Mouse (Mus musculus) liver, embryonic 16.5 days (tissue): ENCODE measurements around the gene Slc4a8. TPM values are rescaled to one million over a fixed set of nuclear protein-coding genes. Genes with fewer than 3 reads are reported as not detected.

ENCODE experiments used
- ATAC-seq: fragments of 200-750 bp; cut with Nextera tagmentation; 2 replicates; pipeline ENCODE4 v1.8.0; 2017; ENCODE audit warnings: low read depth, mild to moderate bottlenecking, moderate number of reproducible peaks, moderate library complexity
- H3K27ac ChIP-seq: fragments of 300-500 bp; sonication (generic); 2 replicates; pipeline ENCODE4 v1.5.1; 2014; ENCODE audit warnings: mild to moderate bottlenecking, low read length
- H3K27me3 ChIP-seq: fragments of 300-500 bp; sonication (generic); 2 replicates; pipeline ENCODE4 v1.6.1; 2014; ENCODE audit warnings: low read depth, low read length, mixed read lengths; ENCODE audit not compliant: control insufficient read depth, insufficient read depth
- H3K36me3 ChIP-seq: fragments of 300-500 bp; sonication (generic); 2 replicates; pipeline ENCODE4 v1.6.1; 2014; ENCODE audit warnings: mild to moderate bottlenecking; ENCODE audit not compliant: control insufficient read depth, insufficient read depth
- H3K4me1 ChIP-seq: fragments of 300-500 bp; sonication (generic); 2 replicates; pipeline ENCODE4 v1.6.1; 2014; ENCODE audit warnings: low read depth, low read length, mixed read lengths; ENCODE audit not compliant: control insufficient read depth
- H3K4me2 ChIP-seq: fragments of 300-500 bp; sonication (generic); 2 replicates; pipeline ENCODE4 v1.6.1; 2014; ENCODE audit warnings: low read depth, low read length, mixed read lengths
- H3K4me3 ChIP-seq: fragments of 300-500 bp; sonication (generic); 2 replicates; pipeline ENCODE4 v1.5.1; 2014; ENCODE audit warnings: low read depth, mild to moderate bottlenecking, low read length
- H3K9ac ChIP-seq: fragments of 300-500 bp; sonication (generic); 2 replicates; pipeline ENCODE4 v1.6.1; 2014; ENCODE audit warnings: low read depth, low read length
- H3K9me3 ChIP-seq: fragments of 300-500 bp; sonication (generic); replicated peaks from 2 replicates; pipeline ENCODE4 v1.6.1; 2016; ENCODE audit warnings: low read length; ENCODE audit not compliant: control insufficient read depth
- WGBS: fragments of 180-500 bp; shearing (Covaris S2); extraction: QIAGEN DNeasy Blood & Tissue Kit; methylation state at CpG from one replicate; pipeline ENCODE4 v1.1.7; 2014; ENCODE audit not compliant: insufficient replicate concordance; 5-methylcytosine and 5-hydroxymethylcytosine counted together
- polyA plus RNA-seq: library from polyadenylated mRNA; unstranded; fragments of >200 nt; fragmentation: Nextera tagmentation; extraction: Ambion mirVana; gene quantifications from 2 replicates; pipeline ENCODE4 v1.2.1, GENCODE M21; 2015

Slc4a8 gene
- polyA plus RNA-seq, 1 experiment from 2014 or later, result 0.46 TPM

DNA sequence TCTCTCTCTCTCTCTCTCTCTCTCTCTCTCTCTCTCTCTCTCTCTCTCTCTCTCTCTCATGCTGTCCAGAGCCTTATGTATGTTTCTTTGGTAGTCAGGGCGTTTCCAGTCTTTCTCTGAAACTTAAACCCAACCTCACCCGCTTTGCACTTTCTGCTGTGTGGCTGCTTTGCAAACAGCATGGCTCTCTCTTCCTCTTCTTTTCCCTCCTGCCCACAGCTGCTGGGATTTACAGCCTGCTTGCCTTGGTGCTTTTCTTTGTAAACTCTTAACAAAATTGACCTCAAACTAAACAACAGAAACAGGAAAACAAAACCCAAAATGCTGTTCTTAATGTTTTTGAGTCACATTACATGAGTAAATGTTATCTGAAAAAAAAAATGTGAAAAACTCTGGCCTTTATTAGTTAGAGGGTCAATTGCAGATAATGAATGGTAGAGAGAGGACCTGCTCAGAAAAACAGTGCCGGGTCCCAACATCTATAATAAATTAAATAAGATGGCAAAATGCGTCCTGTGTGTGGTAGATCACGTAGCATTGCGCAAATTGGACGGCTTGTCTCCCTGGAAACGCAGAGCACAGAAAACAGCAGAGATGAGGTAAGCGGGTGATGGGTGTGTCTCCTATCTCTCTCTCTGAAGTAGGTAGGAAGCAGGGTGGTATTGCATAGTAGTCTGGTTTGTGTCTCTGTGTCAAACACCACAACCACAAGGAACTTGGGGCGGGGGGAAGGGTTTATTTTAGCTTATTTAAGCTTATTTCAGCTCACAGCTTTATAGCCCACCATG lies 11.6 kb upstream of the Slc4a8 start:
- no peak for ATAC-seq
- Histone ChIP-seq H3K4me1 (peaks cover 41% of the 10 kb centered on the region), H3K27me3 (no peaks in the 10 kb centered on the region; the same call in 1 of the 2 replicates), H3K9ac (peak overlapping the region; percentile 15; the same call in 1 of the 2 replicates), H3K9me3 (no peaks in the 10 kb centered on the region), H3K4me2 (peak overlapping the region; percentile 23; the same call in 1 of the 2 replicates), H3K4me3 (no peak overlapping the region), H3K36me3 (no peaks in the 10 kb centered on the region), H3K27ac (no peak overlapping the region)
- WGBS, result 30% methylated on average over 10 of the region's 10 CpGs

DNA sequence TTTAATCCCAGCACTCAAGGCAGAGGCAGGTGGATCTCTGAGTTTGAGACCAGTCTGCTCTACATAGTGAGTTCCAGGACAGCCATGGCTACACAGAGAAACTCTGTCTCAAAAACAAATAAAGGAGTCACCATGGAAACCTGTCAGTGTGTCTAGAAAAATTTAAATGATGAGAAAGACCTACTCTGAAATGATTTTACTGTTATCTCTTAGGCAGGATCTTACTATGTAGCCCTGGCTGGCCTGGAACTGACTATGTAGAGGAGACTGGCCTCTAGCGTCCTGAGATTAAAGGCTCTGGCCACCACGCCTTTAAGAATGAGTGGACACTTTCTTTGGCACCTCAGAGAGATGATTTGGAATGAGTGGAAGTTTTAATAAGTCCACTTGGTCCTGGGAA lies 9.1 kb upstream of the Slc4a8 start:
- H3K4me1 ChIP-seq, result peaks cover 27% of the 10 kb centered on the region
- H3K4me2 ChIP-seq, result no peak overlapping the region
- no peak for ATAC-seq
- H3K27me3 ChIP-seq, result no peaks in the 10 kb centered on the region; the same call in 1 of the 2 replicates
- H3K9me3 ChIP-seq, result no peaks in the 10 kb centered on the region
- H3K27ac ChIP-seq, result no peak overlapping the region
- H3K9ac ChIP-seq, result no peak overlapping the region
- no peaks in the 10 kb centered on the region for H3K36me3 ChIP-seq
- H3K4me3 ChIP-seq, result no peak overlapping the region
- 53% methylated on average over 2 of the region's 2 CpGs for WGBS

DNA sequence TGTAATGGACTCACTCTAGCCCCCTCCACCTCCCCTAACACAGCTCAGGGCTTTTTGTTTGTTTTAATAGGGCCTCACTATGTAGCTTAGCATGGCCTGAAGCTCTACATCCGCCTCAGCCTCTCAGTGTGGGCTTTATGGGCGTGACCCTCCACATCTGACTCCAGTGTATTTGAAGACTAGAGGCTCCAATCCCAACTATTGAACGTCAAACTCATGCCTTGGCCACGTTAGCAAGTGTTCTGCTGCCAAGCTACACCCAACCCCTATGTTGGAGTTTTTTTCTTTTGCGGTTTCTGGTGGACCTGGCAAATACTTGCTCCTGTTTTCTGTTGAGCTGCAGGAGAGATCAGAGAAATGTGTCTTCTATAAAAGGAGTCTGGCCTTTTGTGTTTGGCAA lies 8.5 kb upstream of the Slc4a8 start:
- H3K4me3 ChIP-seq, result no peak overlapping the region
- no peak overlapping the region for H3K9ac ChIP-seq
- no peak overlapping the region for H3K4me2 ChIP-seq
- peaks cover 21% of the 10 kb centered on the region for H3K4me1 ChIP-seq
- H3K27me3 ChIP-seq, result no peaks in the 10 kb centered on the region; the same call in 1 of the 2 replicates
- H3K27ac ChIP-seq, result no peak overlapping the region
- no peaks in the 10 kb centered on the region for H3K36me3 ChIP-seq
- H3K9me3 ChIP-seq, result no peaks in the 10 kb centered on the region
- no peak for ATAC-seq
- 60% methylated on average over 5 of the region's 5 CpGs for WGBS

DNA sequence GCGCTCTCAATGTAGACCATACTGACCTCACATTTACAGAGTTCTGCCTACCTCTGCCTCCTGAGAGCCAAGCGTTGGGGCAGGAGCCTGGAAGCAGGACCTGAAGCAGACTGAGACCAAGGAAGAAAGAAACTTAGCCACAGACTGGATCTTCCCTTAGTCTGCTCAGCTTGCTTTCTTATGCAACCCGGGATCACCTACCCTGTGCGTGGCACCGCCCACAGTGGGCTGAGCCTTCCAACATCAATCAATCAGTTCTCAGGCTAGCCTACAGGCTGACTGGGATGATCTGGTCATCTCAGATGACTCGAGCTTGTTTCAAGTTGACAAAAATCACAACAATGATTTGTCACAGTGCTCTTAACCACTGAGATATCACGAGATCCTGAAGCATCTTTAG lies 7.5 kb upstream of the Slc4a8 start:
- Histone ChIP-seq H3K27me3 (no peaks in the 10 kb centered on the region; the same call in 1 of the 2 replicates), H3K9me3 (no peaks in the 10 kb centered on the region), H3K4me2 (no peak overlapping the region), H3K27ac (no peak overlapping the region), H3K36me3 (no peaks in the 10 kb centered on the region), H3K4me3 (no peak overlapping the region), H3K9ac (no peak overlapping the region), H3K4me1 (peaks cover 15% of the 10 kb centered on the region)
- 32% methylated on average over 7 of the region's 7 CpGs for WGBS
- no peak for ATAC-seq

DNA sequence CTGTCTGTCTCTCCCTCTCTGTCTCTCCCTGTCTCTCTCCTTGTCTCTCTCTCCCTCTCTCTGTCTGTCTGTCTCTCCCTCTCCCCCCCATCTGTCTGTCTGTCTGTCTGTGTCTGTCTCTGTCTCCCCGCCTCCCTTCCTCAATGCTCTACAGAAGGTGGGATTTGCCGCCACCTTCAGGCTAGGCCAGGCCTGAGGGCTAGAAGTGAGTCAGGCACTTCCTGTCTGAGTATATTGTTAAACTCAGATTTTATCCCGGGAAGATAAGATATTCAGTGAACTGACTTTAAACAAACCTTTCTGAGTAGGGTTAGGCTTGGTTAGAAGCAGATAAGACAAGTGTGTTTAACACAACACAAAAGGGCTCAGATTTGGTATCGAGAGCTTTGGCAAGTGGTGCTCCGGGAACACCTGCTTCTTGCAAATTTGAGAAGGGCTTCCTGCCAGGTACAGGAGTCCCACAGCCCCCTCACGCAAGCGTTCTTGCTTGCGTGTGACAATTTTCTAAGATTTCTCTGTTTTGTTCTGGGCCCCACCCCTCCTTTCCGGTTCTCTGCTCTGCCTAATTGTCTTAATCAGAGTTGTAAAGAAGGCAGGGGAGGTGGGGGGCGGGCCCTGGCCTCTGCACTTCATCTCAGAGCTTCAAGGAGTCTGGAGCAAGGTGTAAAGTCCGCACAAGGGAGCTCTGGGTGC lies 6.6 kb upstream of the Slc4a8 start:
- ATAC-seq, result no peak
- H3K9me3 ChIP-seq, result no peaks in the 10 kb centered on the region
- no peaks in the 10 kb centered on the region for H3K36me3 ChIP-seq
- no peak overlapping the region for H3K27ac ChIP-seq
- no peaks in the 10 kb centered on the region; the same call in 1 of the 2 replicates for H3K27me3 ChIP-seq
- WGBS, result 7% methylated on average over 11 of the region's 11 CpGs
- no peak overlapping the region for H3K9ac ChIP-seq
- no peak overlapping the region for H3K4me3 ChIP-seq
- peaks cover 7% of the 10 kb centered on the region for H3K4me1 ChIP-seq
- H3K4me2 ChIP-seq, result no peak overlapping the region

DNA sequence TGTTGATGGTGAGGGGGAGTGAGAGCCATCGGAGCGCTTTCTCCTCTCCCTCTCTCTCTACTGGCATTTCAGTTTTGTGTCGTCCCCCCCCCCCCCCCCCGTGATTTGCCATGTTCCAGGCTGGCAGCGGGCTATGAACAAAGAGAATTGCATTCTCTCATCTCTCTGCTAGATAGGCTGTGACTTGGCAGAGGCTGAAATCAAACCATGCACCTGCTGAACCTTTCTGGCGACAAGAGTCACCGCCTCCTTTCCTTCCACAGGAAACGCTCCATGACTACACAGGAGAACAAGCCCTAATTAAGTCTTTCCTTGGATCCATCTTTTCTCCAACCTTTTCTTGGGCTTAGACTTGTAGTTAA lies 6.1 kb upstream of the Slc4a8 start:
- H3K36me3 ChIP-seq, result no peaks in the 10 kb centered on the region
- no peaks in the 10 kb centered on the region for H3K9me3 ChIP-seq
- ATAC-seq, result no peak
- no peak overlapping the region for H3K4me3 ChIP-seq
- 38% methylated on average over 7 of the region's 8 CpGs for WGBS
- no peak overlapping the region for H3K9ac ChIP-seq
- no peak overlapping the region for H3K27ac ChIP-seq
- H3K4me1 ChIP-seq, result peaks cover 1% of the 10 kb centered on the region
- peaks cover 1% of the 10 kb centered on the region; the same call in 1 of the 2 replicates for H3K27me3 ChIP-seq
- H3K4me2 ChIP-seq, result no peak overlapping the region

DNA sequence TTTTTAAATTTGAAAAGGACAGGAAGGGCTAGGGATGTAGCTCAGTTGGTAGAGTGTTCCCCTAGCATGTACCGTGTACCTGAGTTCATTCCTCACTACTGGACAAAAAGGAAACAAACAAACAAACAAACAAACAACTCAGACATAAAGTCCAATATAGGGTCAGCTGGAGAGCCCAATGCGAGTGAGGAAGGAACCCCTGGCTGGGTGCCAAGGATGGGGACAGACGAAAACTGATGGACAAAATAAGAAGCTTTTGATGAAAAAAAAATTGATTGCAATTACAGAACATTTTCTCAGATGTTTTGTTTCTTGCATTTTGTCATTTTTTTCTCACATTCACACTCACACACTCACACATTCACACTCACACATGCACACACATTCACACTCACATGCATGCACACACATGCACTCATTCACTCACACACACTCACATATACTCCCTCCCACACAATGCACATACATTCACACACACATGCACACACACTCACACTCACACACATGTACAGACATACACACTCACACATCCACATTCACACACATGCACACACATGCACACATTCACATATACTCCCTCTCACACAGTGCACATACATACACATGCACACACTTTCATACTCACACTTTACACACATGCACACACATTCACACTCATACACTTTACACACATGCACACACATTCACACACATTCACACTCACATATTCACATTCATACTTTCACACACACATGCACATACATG lies 5.5 kb upstream of the Slc4a8 start:
- ATAC-seq, result no peak
- 49% methylated on average over 3 of the region's 3 CpGs for WGBS
- H3K4me1 ChIP-seq, result peaks cover under 1% of the 10 kb centered on the region; the same call in 1 of the 2 replicates
- peaks cover 7% of the 10 kb centered on the region for H3K27me3 ChIP-seq
- no peaks in the 10 kb centered on the region for H3K9me3 ChIP-seq
- no peak overlapping the region for H3K4me3 ChIP-seq
- no peak overlapping the region for H3K9ac ChIP-seq
- no peaks in the 10 kb centered on the region for H3K36me3 ChIP-seq
- no peak overlapping the region for H3K4me2 ChIP-seq
- H3K27ac ChIP-seq, result no peak overlapping the region

DNA sequence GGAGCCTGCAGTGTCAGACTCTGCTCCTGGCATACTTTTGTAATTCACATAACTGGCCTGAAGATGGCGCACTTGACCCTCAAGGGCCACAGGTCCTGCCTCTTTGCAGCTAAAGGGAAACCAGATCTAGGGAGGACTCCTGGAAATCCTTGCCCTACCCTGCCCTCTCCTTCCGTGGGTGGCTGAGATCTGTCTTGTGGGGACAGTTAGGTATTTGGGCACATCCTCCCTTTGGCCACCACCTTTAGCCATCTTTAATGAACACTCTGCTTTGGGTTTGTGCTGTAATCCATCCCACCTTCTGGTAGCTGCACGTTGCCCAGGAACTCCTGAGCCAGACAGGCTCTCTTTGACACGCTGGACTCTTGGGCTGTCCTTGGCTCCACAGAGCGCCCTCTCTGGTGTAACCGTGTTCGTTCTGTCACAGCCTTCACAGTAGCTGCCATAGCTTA lies 4.0 kb upstream of the Slc4a8 start:
- Histone ChIP-seq H3K9me3 (no peaks in the 10 kb centered on the region), H3K4me2 (no peak overlapping the region), H3K27ac (no peak overlapping the region), H3K4me3 (no peak overlapping the region), H3K36me3 (no peaks in the 10 kb centered on the region), H3K4me1 (peaks cover 12% of the 10 kb centered on the region), H3K27me3 (peaks cover 22% of the 10 kb centered on the region), H3K9ac (no peak overlapping the region)
- no peak for ATAC-seq
- WGBS, result 3% methylated on average over 7 of the region's 7 CpGs
